Mouse (Mus musculus) hindbrain, embryonic 13.5 days (tissue): ENCODE results near the gene Cpa1. TPM values are rescaled to one million over a fixed set of nuclear protein-coding genes. Genes with fewer than 3 reads are reported as not detected.

Source experiments
- polyA plus RNA-seq: library from polyadenylated mRNA; unstranded; fragments of >200 nt; fragmentation: Nextera tagmentation; extraction: Ambion mirVana; gene quantifications from 2 replicates; pipeline ENCODE4 v1.2.1, GENCODE M21; 2015

Gene Cpa1
- polyA plus RNA-seq, 1 experiment from 2014 or later: 0.71 TPM

Other genes starting within 250 kb of the Cpa1 start
- gene Zc3hc1, start 248.2 kb upstream of the Cpa1 start, polyA plus RNA-seq: 64.9 and 71.4 TPM in 2 replicates
- 32.9 and 34.2 TPM in 2 replicates for gene Klhdc10, start 237.3 kb upstream of the Cpa1 start, polyA plus RNA-seq
- 29.5 and 33.4 TPM in 2 replicates for gene Tmem209, start 129.4 kb upstream of the Cpa1 start, polyA plus RNA-seq
- 0.12 and 0.39 TPM in 2 replicates for gene Ssmem1, start 129.4 kb upstream of the Cpa1 start, polyA plus RNA-seq
- gene Cpa2, start 97.6 kb upstream of the Cpa1 start, polyA plus RNA-seq: 6.9 and 8.7 TPM in 2 replicates
- gene Cpa4, start 70.8 kb upstream of the Cpa1 start, polyA plus RNA-seq: 1.4 and 1.5 TPM in 2 replicates
- not detected in 2 replicates for gene Cpa5, start 28.2 kb upstream of the Cpa1 start, polyA plus RNA-seq
- gene Cep41, start 54.5 kb downstream of the Cpa1 start, polyA plus RNA-seq: 13.3 and 14.2 TPM in 2 replicates
- gene Mest, start 84.3 kb downstream of the Cpa1 start, polyA plus RNA-seq: 367 and 379 TPM in 2 replicates